Mouse (Mus musculus): Measurements from ENCODE around the gene Phldb2. TPM values are rescaled to one million over a fixed set of nuclear protein-coding genes. Genes with fewer than 3 reads are reported as not detected.

The Phldb2 gene
- total and polyA plus RNA-seq, 3 experiments = 0.04 TPM; not detected in 2

GRCm38 (mm10) chr16:45871286-45871976 lies 82.0 kb downstream of the Phldb2 start:
- no peak overlapping the region for H3K4me3 ChIP-seq (replicated peaks in 1 of 3; ENCODE audit: low read depth in 2 of 3, low read length in 2 of 3, poor library complexity in 1 of 3)
- no peak overlapping the region for H3K27ac ChIP-seq (ENCODE audit: insufficient read depth, low read depth)
- in situ Hi-C loops (cut with MboI; ENCODE audit: low pct_ligation_motif_present, low pct_unique_long_range_greater_than_20kb, low sequenced_read_pairs) = no loop called here
- no peak overlapping the region for H3K9ac ChIP-seq (ENCODE audit: insufficient read depth, low read depth)
- no peak for DNase-seq (ENCODE audit: extremely low read depth)
- H3K4me1 ChIP-seq (ENCODE audit: control insufficient read depth in 1 of 2, insufficient read depth in 2 of 2) = peaks cover 6 to 16% of the 10 kb centered on the region in 2 experiments
- H3K36me3 ChIP-seq (replicated peaks in 1 of 2; ENCODE audit: control insufficient read depth in 1 of 2, insufficient read depth in 1 of 2, low read length in 1 of 2) = no peaks in the 10 kb centered on the region
- no peaks in the 10 kb centered on the region for H3K27me3 ChIP-seq (replicated peaks)
- H3K79me2 ChIP-seq (replicated peaks; ENCODE audit: control insufficient read depth, extremely low read depth, insufficient read depth, poor library complexity, severe bottlenecking) = no peaks in the 10 kb centered on the region
- dilution Hi-C loops (cut with MboI; ENCODE audit: extremely low pct_ligation_motif_present, extremely low pct_unique_long_range_greater_than_20kb, low sequenced_read_pairs) = no loop called here
- TF ChIP-seq ZC3H11A (IDR thresholded peaks at IDR 0.05; ENCODE audit: low read depth, low read length) (no peak), CTCF (conservative IDR thresholded peaks at IDR 0.05 in 1 of 2, IDR thresholded peaks at IDR 0.05 in 1 of 2; ENCODE audit: low read depth in 2 of 2, low read length in 2 of 2) (no peak), EP300 (IDR thresholded peaks at IDR 0.05; ENCODE audit: low read length) (no peak), ELF1 (IDR thresholded peaks at IDR 0.05; ENCODE audit: low read depth, low read length) (no peak), ZKSCAN1 (IDR thresholded peaks at IDR 0.05; ENCODE audit: borderline replicate concordance, low read depth, low read length) (no peak), POLR2AphosphoS2 (IDR thresholded peaks at IDR 0.05; ENCODE audit: low read depth, low read length) (no peak), MAFK (IDR thresholded peaks at IDR 0.05; ENCODE audit: insufficient replicate concordance, low read length) (no peak), MAZ (IDR thresholded peaks at IDR 0.05; ENCODE audit: low read depth, low read length) (no peak), NELFE (IDR thresholded peaks at IDR 0.05; ENCODE audit: low read depth, low read length) (no peak), JUND (conservative IDR thresholded peaks at IDR 0.05; ENCODE audit: low read depth, low read length) (no peak), PAX5 (IDR thresholded peaks at IDR 0.05; ENCODE audit: low read length) (no peak), ETS1 (conservative IDR thresholded peaks at IDR 0.05; ENCODE audit: low read depth, low read length) (no peak), RCOR1 (conservative IDR thresholded peaks at IDR 0.05; ENCODE audit: low read depth, low read length) (no peak), GABPA (IDR thresholded peaks at IDR 0.05; ENCODE audit: insufficient replicate concordance, low read depth, low read length) (no peak), MXI1 (IDR thresholded peaks at IDR 0.05; ENCODE audit: low read depth, low read length) (no peak), USF1 (IDR thresholded peaks at IDR 0.05; ENCODE audit: low read depth, low read length) (no peak), HCFC1 (IDR thresholded peaks at IDR 0.05; ENCODE audit: low read depth, low read length) (no peak), KAT2A (IDR thresholded peaks at IDR 0.05; ENCODE audit: insufficient replicate concordance, low read length) (no peak), E2F4 (IDR thresholded peaks at IDR 0.05; ENCODE audit: insufficient replicate concordance, low read depth, low read length) (no peak), BHLHE40 (IDR thresholded peaks at IDR 0.05; ENCODE audit: low read depth, low read length) (no peak)
- H3K4me2 ChIP-seq (ENCODE audit: insufficient read depth, low read depth, poor library complexity, severe bottlenecking) = no peak overlapping the region
- H3K9me3 ChIP-seq (replicated peaks; ENCODE audit: low read length) = no peaks in the 10 kb centered on the region

- TF ChIP-seq USF2 (conservative IDR thresholded peaks at IDR 0.05; ENCODE audit: low read depth, low read length) (no peak), NELFE (IDR thresholded peaks at IDR 0.05; ENCODE audit: low read depth, low read length) (no peak), TCF12 (IDR thresholded peaks at IDR 0.05; ENCODE audit: low read depth, low read length) (no peak), MAFK (IDR thresholded peaks at IDR 0.05; ENCODE audit: insufficient replicate concordance, low read length) (no peak)
- Histone ChIP-seq H3K27me3 (replicated peaks) (no peaks in the 10 kb centered on the region), H3K4me1 (ENCODE audit: control insufficient read depth in 1 of 2, insufficient read depth in 2 of 2) (peaks cover 6 to 13% of the 10 kb centered on the region in 2 experiments), H3K9me3 (replicated peaks; ENCODE audit: low read length) (no peaks in the 10 kb centered on the region), H3K79me2 (replicated peaks; ENCODE audit: control insufficient read depth, extremely low read depth, insufficient read depth, poor library complexity, severe bottlenecking) (no peaks in the 10 kb centered on the region), H3K4me3 (replicated peaks in 1 of 3; ENCODE audit: low read depth in 2 of 3, low read length in 2 of 3, poor library complexity in 1 of 3) (no peak overlapping the region), H3K4me2 (ENCODE audit: insufficient read depth, low read depth, poor library complexity, severe bottlenecking) (no peak overlapping the region), H3K36me3 (replicated peaks in 1 of 2; ENCODE audit: control insufficient read depth in 1 of 2, insufficient read depth in 1 of 2, low read length in 1 of 2) (no peaks in the 10 kb centered on the region), H3K9ac (ENCODE audit: insufficient read depth, low read depth) (no peak overlapping the region), H3K27ac (ENCODE audit: insufficient read depth, low read depth) (no peak overlapping the region)
- in situ Hi-C loops (cut with MboI; ENCODE audit: low pct_ligation_motif_present, low pct_unique_long_range_greater_than_20kb, low sequenced_read_pairs) (no loop called here), dilution Hi-C loops (cut with MboI; ENCODE audit: extremely low pct_ligation_motif_present, extremely low pct_unique_long_range_greater_than_20kb, low sequenced_read_pairs) (no loop called here)
- DNase-seq (ENCODE audit: extremely low read depth) = no peak
These were observed 82.7 kb downstream of the Phldb2 start for GRCm38 (mm10) chr16:45870651-45871050.
